Mouse (Mus musculus): Measurements from ENCODE around the gene Ppdpf. TPM values are rescaled to one million over a fixed set of nuclear protein-coding genes. Genes with fewer than 3 reads are reported as not detected.

Ppdpf gene
- polyA plus RNA-seq, 1 experiment from 2014 or later: 397 TPM

- WGBS: 92% methylated on average over 15 of the region's 15 CpGs
These were observed 46.4 kb downstream of the Ppdpf start for GRCm38 (mm10) chr2:181233443-181233842.

GRCm38 (mm10) chr2:181234680-181235079, 47.6 kb downstream of the Ppdpf start:
- H3K36me3 ChIP-seq (replicated peaks): no peaks in the 10 kb centered on the region; the same call in 1 of the 2 replicates
- H3K27me3 ChIP-seq (ENCODE audit: poor library complexity, severe bottlenecking): no peaks in the 10 kb centered on the region
- no peak overlapping the region for H3K4me3 ChIP-seq
- DNase-seq (ENCODE audit: extremely low spot score, low spot score): no peak
- peaks cover 5% of the 10 kb centered on the region; the same call in 1 of the 2 replicates for H3K4me1 ChIP-seq
- H3K27ac ChIP-seq: no peak overlapping the region
- no peaks in the 10 kb centered on the region for H3K9me3 ChIP-seq
- 92% methylated on average over 11 of the region's 11 CpGs for WGBS

More at GRCm38 (mm10) chr2:181233443-181233842, 46.4 kb downstream of the Ppdpf start:
- no peak overlapping the region for H3K4me3 ChIP-seq
- H3K9me3 ChIP-seq: no peaks in the 10 kb centered on the region
- no peak for DNase-seq (ENCODE audit: extremely low spot score, low spot score)
- H3K4me1 ChIP-seq: peaks cover 6% of the 10 kb centered on the region; the same call in 1 of the 2 replicates
- H3K36me3 ChIP-seq (replicated peaks): no peaks in the 10 kb centered on the region; the same call in 1 of the 2 replicates
- no peak overlapping the region for H3K27ac ChIP-seq
- no peaks in the 10 kb centered on the region for H3K27me3 ChIP-seq (ENCODE audit: poor library complexity, severe bottlenecking)

GRCm38 (mm10) chr2:181235681-181236566, 48.9 kb downstream of the Ppdpf start:
- Histone ChIP-seq H3K9me3 (no peaks in the 10 kb centered on the region), H3K4me1 (peaks cover 5% of the 10 kb centered on the region; the same call in 1 of the 2 replicates), H3K4me3 (no peak overlapping the region), H3K27me3 (ENCODE audit: poor library complexity, severe bottlenecking) (no peaks in the 10 kb centered on the region), H3K27ac (no peak overlapping the region), H3K36me3 (replicated peaks) (no peaks in the 10 kb centered on the region; the same call in 1 of the 2 replicates)
- 90% methylated on average over 23 of the region's 23 CpGs for WGBS
- DNase-seq (ENCODE audit: extremely low spot score, low spot score): no peak

- Histone ChIP-seq H3K27ac (no peak overlapping the region), H3K36me3 (replicated peaks) (no peaks in the 10 kb centered on the region; the same call in 1 of the 2 replicates), H3K27me3 (ENCODE audit: poor library complexity, severe bottlenecking) (no peaks in the 10 kb centered on the region), H3K9me3 (no peaks in the 10 kb centered on the region), H3K4me3 (no peak overlapping the region), H3K4me1 (peaks cover 18% of the 10 kb centered on the region)
- no peak for DNase-seq (ENCODE audit: extremely low spot score, low spot score)
- 92% methylated on average over 17 of the region's 17 CpGs for WGBS
These were observed 50.4 kb downstream of the Ppdpf start for GRCm38 (mm10) chr2:181237251-181238014.

- Histone ChIP-seq H3K27ac (no peak overlapping the region), H3K4me3 (no peak overlapping the region), H3K36me3 (replicated peaks) (no peaks in the 10 kb centered on the region; the same call in 1 of the 2 replicates), H3K9me3 (no peaks in the 10 kb centered on the region), H3K4me1 (peaks cover 20% of the 10 kb centered on the region), H3K27me3 (ENCODE audit: poor library complexity, severe bottlenecking) (no peaks in the 10 kb centered on the region)
- WGBS: 84% methylated on average over 10 of the region's 10 CpGs
- no peak for DNase-seq (ENCODE audit: extremely low spot score, low spot score)
These were observed 51.1 kb downstream of the Ppdpf start for GRCm38 (mm10) chr2:181238091-181238610.

Other genes with a start within 250 kb of the Ppdpf start
- gene Nkain4, start 232.5 kb upstream of the Ppdpf start, polyA plus RNA-seq (2016; fragmentation: Nextera tagmentation; extraction: Ambion mirVana): 19.7 and 27.0 TPM in 2 replicates
- 79.5 and 80.3 TPM in 2 replicates for gene Arfgap1, start 220.0 kb upstream of the Ppdpf start, polyA plus RNA-seq (2016; fragmentation: Nextera tagmentation; extraction: Ambion mirVana)
- 0.07 and 0.17 TPM in 2 replicates for gene Col20a1, start 200.7 kb upstream of the Ppdpf start, polyA plus RNA-seq (2016; fragmentation: Nextera tagmentation; extraction: Ambion mirVana)
- 5.7 and 5.8 TPM in 2 replicates for gene Chrna4, start 143.7 kb upstream of the Ppdpf start, polyA plus RNA-seq (2016; fragmentation: Nextera tagmentation; extraction: Ambion mirVana)
- 2.9 and 3.8 TPM in 2 replicates for gene Kcnq2, start 51.9 kb upstream of the Ppdpf start, polyA plus RNA-seq (2016; fragmentation: Nextera tagmentation; extraction: Ambion mirVana)
- 0.07 and 0.15 TPM in 2 replicates for gene Eef1a2, start 30.2 kb upstream of the Ppdpf start, polyA plus RNA-seq (2016; fragmentation: Nextera tagmentation; extraction: Ambion mirVana)
- gene Ptk6, start 15.5 kb downstream of the Ppdpf start, polyA plus RNA-seq (2016; fragmentation: Nextera tagmentation; extraction: Ambion mirVana): not detected in 2 replicates
- 0.12 and 0.15 TPM in 2 replicates for gene Srms, start 25.9 kb downstream of the Ppdpf start, polyA plus RNA-seq (2016; fragmentation: Nextera tagmentation; extraction: Ambion mirVana)
- gene Fndc11, start 32.8 kb downstream of the Ppdpf start, polyA plus RNA-seq (2016; fragmentation: Nextera tagmentation; extraction: Ambion mirVana): 0.47 and 0.68 TPM in 2 replicates
- 0.69 and 0.77 TPM in 2 replicates for gene Helz2, start 54.8 kb downstream of the Ppdpf start, polyA plus RNA-seq (2016; fragmentation: Nextera tagmentation; extraction: Ambion mirVana)
- 20.7 and 21.6 TPM in 2 replicates for gene Gmeb2, start 100.8 kb downstream of the Ppdpf start, polyA plus RNA-seq (2016; fragmentation: Nextera tagmentation; extraction: Ambion mirVana)
- gene Stmn3, start 127.3 kb downstream of the Ppdpf start, polyA plus RNA-seq (2016; fragmentation: Nextera tagmentation; extraction: Ambion mirVana): 56.4 and 76.0 TPM in 2 replicates
- 81.3 and 83.6 TPM in 2 replicates for gene Rtel1, start 132.5 kb downstream of the Ppdpf start, polyA plus RNA-seq (2016; fragmentation: Nextera tagmentation; extraction: Ambion mirVana)
- 43.7 and 47.4 TPM in 2 replicates for gene Zgpat, start 177.7 kb downstream of the Ppdpf start, polyA plus RNA-seq (2016; fragmentation: Nextera tagmentation; extraction: Ambion mirVana)
- gene Arfrp1, start 178.2 kb downstream of the Ppdpf start, polyA plus RNA-seq (2016; fragmentation: Nextera tagmentation; extraction: Ambion mirVana): 80.0 and 84.5 TPM in 2 replicates
- gene Lime1, start 192.8 kb downstream of the Ppdpf start, polyA plus RNA-seq (2016; fragmentation: Nextera tagmentation; extraction: Ambion mirVana): 29.8 TPM in 2 replicates

Measured in forebrain, embryonic 10.5 days (tissue).